Mouse (Mus musculus) liver, embryonic 11.5 days (tissue): ENCODE data around the gene Sidt2. TPM values are rescaled to one million over a fixed set of nuclear protein-coding genes. Genes with fewer than 3 reads are reported as not detected.
A peak's percentile ranks its signal among the peaks of the same experiment; 100 is the strongest.

Experiments
- ATAC-seq: fragments of 200-750 bp; cut with Nextera tagmentation; replicated peaks from 2 replicates; pipeline ENCODE4 v1.8.0; 2017; ENCODE audit warnings: moderate number of reproducible peaks, mild to moderate bottlenecking, moderate TSS enrichment, moderate library complexity; ENCODE audit not compliant: low FRiP score
- DNase-seq: peaks from one replicate; pipeline ENCODE4 v3.0.0-alpha.2; 2017; ENCODE audit warnings: low spot score
- H3K27ac ChIP-seq: fragments of 300-500 bp; sonication (generic); 2 replicates; pipeline ENCODE4 v1.5.1; 2014; ENCODE audit warnings: mild to moderate bottlenecking, low read depth, low read length, control low read depth
- H3K27me3 ChIP-seq: fragments of 300-500 bp; sonication (generic); replicated peaks from 2 replicates; pipeline ENCODE4 v1.6.1; 2014; ENCODE audit warnings: low read length, mixed read lengths; ENCODE audit not compliant: control insufficient read depth, insufficient read depth
- H3K36me3 ChIP-seq: fragments of 300-500 bp; sonication (generic); 2 replicates; pipeline ENCODE4 v1.6.1; 2014; ENCODE audit warnings: mild to moderate bottlenecking, low read length, moderate library complexity, mixed read lengths; ENCODE audit not compliant: control insufficient read depth, insufficient read depth
- H3K4me1 ChIP-seq: fragments of 300-500 bp; sonication (generic); replicated peaks from 2 replicates; pipeline ENCODE4 v1.6.1; 2014; ENCODE audit warnings: low read length, mixed read lengths; ENCODE audit not compliant: control insufficient read depth, insufficient read depth
- H3K4me2 ChIP-seq: fragments of 300-500 bp; sonication (generic); 2 replicates; pipeline ENCODE4 v1.6.1; 2014; ENCODE audit warnings: mild to moderate bottlenecking, control low read depth, moderate library complexity
- H3K4me3 ChIP-seq: fragments of 300-500 bp; sonication (generic); 2 replicates; pipeline ENCODE4 v1.5.1; 2014; ENCODE audit warnings: low read depth, low read length, control low read depth
- H3K9ac ChIP-seq: fragments of 300-500 bp; sonication (generic); 2 replicates; pipeline ENCODE4 v1.6.1; 2014; ENCODE audit warnings: low read depth, low read length, control low read depth
- H3K9me3 ChIP-seq: fragments of 300-500 bp; sonication (generic); 2 replicates; pipeline ENCODE4 v1.6.1; 2016; ENCODE audit warnings: low read length, inconsistent platforms, mixed read lengths; ENCODE audit not compliant: control insufficient read depth
- WGBS: fragments of 180-500 bp; shearing (Covaris S2); extraction: QIAGEN DNeasy Blood & Tissue Kit; methylation state at CpG from one replicate; pipeline ENCODE4 v1.1.7; 2014; 5-methylcytosine and 5-hydroxymethylcytosine counted together
- polyA plus RNA-seq: library from polyadenylated mRNA; unstranded; fragments of >200 nt; fragmentation: Nextera tagmentation; extraction: Ambion mirVana; gene quantifications from 2 replicates; pipeline ENCODE4 v1.2.1, GENCODE M21; 2014

Sidt2 gene
- polyA plus RNA-seq, 1 experiment from 2014 or later, result 34.1 TPM

- Histone ChIP-seq H3K36me3 (peaks cover 8% of the 10 kb centered on the region), H3K27me3 (no peaks in the 10 kb centered on the region), H3K9ac (peak overlapping the region; percentile 91), H3K4me1 (peaks cover 19% of the 10 kb centered on the region), H3K4me2 (peak overlapping the region; percentile 81), H3K27ac (peak overlapping the region; percentile 87), H3K4me3 (peak overlapping the region; percentile 92), H3K9me3 (no peaks in the 10 kb centered on the region)
- under 1% methylated on average over 62 of the region's 63 CpGs for WGBS
- ATAC-seq (peak; percentile 62), DNase-seq (peak; percentile 74)
These were observed 558 bp downstream of the Sidt2 start for GRCm38 (mm10) chr9:45954294-45955106.

- Histone ChIP-seq H3K27me3 (no peaks in the 10 kb centered on the region), H3K4me2 (peak overlapping the region; percentile 81), H3K27ac (no peak overlapping the region; the same call in 1 of the 2 replicates), H3K9me3 (no peaks in the 10 kb centered on the region), H3K36me3 (peaks cover 12% of the 10 kb centered on the region), H3K9ac (peak overlapping the region; percentile 91), H3K4me3 (peak overlapping the region; percentile 92), H3K4me1 (peaks cover 19% of the 10 kb centered on the region)
- ATAC-seq, result no peak
- DNase-seq, result no peak
- WGBS, result 59% methylated on average over 13 of the region's 13 CpGs
These were observed 1.4 kb downstream of the Sidt2 start for GRCm38 (mm10) chr9:45953511-45954293.

- Histone ChIP-seq H3K4me3 (peak overlapping the region; percentile 92; the same call in 1 of the 2 replicates), H3K9ac (no peak overlapping the region)
These were observed 2.2 kb downstream of the Sidt2 start for GRCm38 (mm10) chr9:45952890-45953289.

GRCm38 (mm10) chr9:45952057-45952456 is 3.0 kb downstream of the Sidt2 start:
- Histone ChIP-seq H3K9ac (no peak overlapping the region), H3K4me2 (no peak overlapping the region), H3K9me3 (no peaks in the 10 kb centered on the region), H3K36me3 (peaks cover 15% of the 10 kb centered on the region), H3K27ac (no peak overlapping the region), H3K4me1 (peaks cover 19% of the 10 kb centered on the region), H3K4me3 (no peak overlapping the region), H3K27me3 (no peaks in the 10 kb centered on the region)
- 88% methylated on average over 4 of the region's 4 CpGs for WGBS
- no peak for DNase-seq
- no peak for ATAC-seq

More at GRCm38 (mm10) chr9:45952890-45953289, 2.2 kb downstream of the Sidt2 start:
- Histone ChIP-seq H3K27me3 (no peaks in the 10 kb centered on the region), H3K4me1 (peaks cover 19% of the 10 kb centered on the region), H3K4me2 (peak overlapping the region; percentile 81), H3K27ac (no peak overlapping the region), H3K9me3 (no peaks in the 10 kb centered on the region), H3K36me3 (peaks cover 15% of the 10 kb centered on the region)
- no peak for DNase-seq
- ATAC-seq, result no peak
- WGBS, result 84% methylated on average over 7 of the region's 7 CpGs

GRCm38 (mm10) chr9:45946872-45947183 is 8.2 kb downstream of the Sidt2 start:
- WGBS, result 85% methylated on average over 10 of the region's 10 CpGs
- Histone ChIP-seq H3K4me3 (no peak overlapping the region), H3K36me3 (peaks cover 36% of the 10 kb centered on the region), H3K27me3 (no peaks in the 10 kb centered on the region), H3K9ac (no peak overlapping the region), H3K27ac (no peak overlapping the region), H3K4me2 (no peak overlapping the region), H3K9me3 (no peaks in the 10 kb centered on the region), H3K4me1 (peaks cover 27% of the 10 kb centered on the region)
- no peak for ATAC-seq
- no peak for DNase-seq

GRCm38 (mm10) chr9:45946182-45946871 is 8.7 kb downstream of the Sidt2 start:
- H3K27ac ChIP-seq, result no peak overlapping the region
- H3K27me3 ChIP-seq, result no peaks in the 10 kb centered on the region
- peaks cover 41% of the 10 kb centered on the region for H3K36me3 ChIP-seq
- no peak overlapping the region for H3K4me2 ChIP-seq
- ATAC-seq (no peak), DNase-seq (no peak)
- 86% methylated on average over 16 of the region's 16 CpGs for WGBS
- no peak overlapping the region for H3K9ac ChIP-seq
- H3K4me1 ChIP-seq, result peaks cover 30% of the 10 kb centered on the region
- no peaks in the 10 kb centered on the region for H3K9me3 ChIP-seq
- no peak overlapping the region for H3K4me3 ChIP-seq

- H3K9me3 ChIP-seq, result no peaks in the 10 kb centered on the region
- H3K4me3 ChIP-seq, result no peak overlapping the region
- H3K4me2 ChIP-seq, result no peak overlapping the region
- peaks cover 43% of the 10 kb centered on the region for H3K36me3 ChIP-seq
- ATAC-seq (no peak), DNase-seq (no peak)
- H3K9ac ChIP-seq, result no peak overlapping the region
- H3K27ac ChIP-seq, result no peak overlapping the region; the same call in 1 of the 2 replicates
- H3K27me3 ChIP-seq, result no peaks in the 10 kb centered on the region
- WGBS, result 93% methylated on average over 13 of the region's 13 CpGs
- peaks cover 32% of the 10 kb centered on the region for H3K4me1 ChIP-seq
These were observed 9.3 kb downstream of the Sidt2 start for GRCm38 (mm10) chr9:45945721-45946120.

GRCm38 (mm10) chr9:45944506-45945400 is 10.3 kb downstream of the Sidt2 start:
- H3K4me2 ChIP-seq, result no peak overlapping the region
- DNase-seq (no peak), ATAC-seq (no peak)
- peaks cover 32% of the 10 kb centered on the region for H3K4me1 ChIP-seq
- H3K27me3 ChIP-seq, result no peaks in the 10 kb centered on the region
- H3K27ac ChIP-seq, result no peak overlapping the region
- WGBS, result 59% methylated on average over 13 of the region's 13 CpGs
- H3K9me3 ChIP-seq, result no peaks in the 10 kb centered on the region
- no peak overlapping the region for H3K4me3 ChIP-seq
- no peak overlapping the region for H3K9ac ChIP-seq
- H3K36me3 ChIP-seq, result peaks cover 37% of the 10 kb centered on the region
